Mouse (Mus musculus): ENCODE measurements at regions not wholly inside any gene's neighbourhood (a gene's known extent, or its start where the extent isn't known, plus 50 kb on each side); places are given as distances from the start of the nearest gene placed in this dataset.

DNA sequence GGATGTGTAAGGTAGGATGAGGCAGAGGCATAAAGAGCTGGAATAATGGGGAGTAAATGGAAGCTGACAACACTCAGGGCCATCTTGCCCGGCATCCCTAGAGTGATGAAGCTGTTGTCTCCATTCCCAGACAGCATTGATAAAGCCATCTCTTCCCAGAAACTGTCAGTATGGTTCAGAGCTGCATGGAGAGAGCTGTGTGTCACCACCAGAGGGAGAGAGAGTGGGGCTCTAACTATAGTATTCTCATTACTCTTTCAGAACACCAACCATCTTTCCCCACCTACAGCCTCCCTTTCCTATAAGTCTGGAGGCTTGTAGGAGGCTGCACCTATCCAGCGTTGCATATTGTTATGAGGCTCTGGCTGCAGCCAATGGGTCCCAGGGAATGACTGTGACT is 264.0 kb upstream of the Dusp10 start:
- no peak for ATAC-seq (ENCODE audit: insufficient number of reproducible peaks, insufficient read depth, low FRiP score, low read depth)
- WGBS = 53% methylated on average over 2 of the region's 2 CpGs
- Histone ChIP-seq H3K27ac (replicated peaks in 1 of 2; ENCODE audit: control insufficient read depth in 1 of 2, insufficient read depth in 1 of 2, low read depth in 2 of 2, low read length in 2 of 2) (no peak overlapping the region), H3K4me3 (ENCODE audit: control insufficient read depth in 1 of 2, insufficient read depth in 1 of 2, low read depth in 1 of 2, low read length in 2 of 2) (no peak overlapping the region), H3K4me2 (ENCODE audit: low read length) (no peak overlapping the region), H3K27me3 (ENCODE audit: control insufficient read depth, insufficient read depth, low read length) (no peaks in the 10 kb centered on the region), H3K9ac (ENCODE audit: low read length) (no peak overlapping the region), H3K36me3 (ENCODE audit: control insufficient read depth, insufficient read depth, low read length) (no peaks in the 10 kb centered on the region), H3K4me1 (ENCODE audit: control insufficient read depth in 2 of 2, insufficient read depth in 2 of 2, low read length in 2 of 2) (no peaks in the 10 kb centered on the region), H3K9me3 (ENCODE audit: control insufficient read depth, low read length) (no peaks in the 10 kb centered on the region)

- Histone ChIP-seq H3K27ac (replicated peaks in 1 of 2; ENCODE audit: control insufficient read depth in 1 of 2, insufficient read depth in 1 of 2, low read depth in 2 of 2, low read length in 2 of 2) (no peak overlapping the region), H3K4me3 (ENCODE audit: control insufficient read depth in 1 of 2, insufficient read depth in 1 of 2, low read depth in 1 of 2, low read length in 2 of 2) (no peak overlapping the region), H3K27me3 (ENCODE audit: control insufficient read depth, insufficient read depth, low read length) (0 out of 2 replicates have a peak, but pooled peaks cover 5% of the 10 kb centered on the region), H3K36me3 (ENCODE audit: control insufficient read depth, insufficient read depth, low read length) (no peaks in the 10 kb centered on the region), H3K9ac (ENCODE audit: low read length) (no peak overlapping the region), H3K4me1 (ENCODE audit: control insufficient read depth in 2 of 2, insufficient read depth in 2 of 2, low read length in 2 of 2) (no peaks in the 10 kb centered on the region), H3K4me2 (ENCODE audit: low read length) (no peak overlapping the region), H3K9me3 (ENCODE audit: control insufficient read depth, low read length) (no peaks in the 10 kb centered on the region)
- 78% methylated on average over 4 of the region's 4 CpGs for WGBS
- no peak for ATAC-seq (ENCODE audit: insufficient number of reproducible peaks, insufficient read depth, low FRiP score, low read depth)
Measured at GRCm38 (mm10) chr1:183754500-183754899, 258.6 kb upstream of the Dusp10 start.

DNA sequence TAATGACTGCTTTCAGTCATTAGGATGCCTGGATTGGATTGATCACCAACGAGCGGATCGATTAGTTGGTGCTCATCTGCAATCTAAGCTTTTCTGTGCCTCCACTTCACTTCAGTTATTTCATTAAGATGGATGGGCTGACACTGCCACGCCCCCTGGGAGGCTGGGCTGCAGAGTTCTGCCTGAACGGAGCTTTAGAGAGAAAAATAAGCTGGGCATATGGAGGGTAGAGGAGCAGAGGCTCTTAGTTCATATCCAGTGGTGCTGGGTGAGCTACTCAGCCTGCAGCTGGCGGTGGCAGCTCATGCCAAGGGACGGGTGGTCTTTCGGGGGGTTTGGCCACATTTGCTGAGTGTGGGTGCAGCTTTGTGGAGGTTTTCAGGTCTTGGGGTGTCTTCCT is 256.4 kb upstream of the Dusp10 start:
- no peak overlapping the region for H3K4me2 ChIP-seq (ENCODE audit: low read length)
- WGBS = 74% methylated on average over 8 of the region's 8 CpGs
- H3K36me3 ChIP-seq (ENCODE audit: control insufficient read depth, insufficient read depth, low read length) = no peaks in the 10 kb centered on the region
- ATAC-seq (ENCODE audit: insufficient number of reproducible peaks, insufficient read depth, low FRiP score, low read depth) = no peak
- H3K9ac ChIP-seq (ENCODE audit: low read length) = no peak overlapping the region
- H3K4me1 ChIP-seq (ENCODE audit: control insufficient read depth in 2 of 2, insufficient read depth in 2 of 2, low read length in 2 of 2) = no peaks in the 10 kb centered on the region
- H3K27me3 ChIP-seq (ENCODE audit: control insufficient read depth, insufficient read depth, low read length) = 0 out of 2 replicates have a peak, but pooled peaks cover 5% of the 10 kb centered on the region
- H3K9me3 ChIP-seq (ENCODE audit: control insufficient read depth, low read length) = no peaks in the 10 kb centered on the region
- no peak overlapping the region for H3K27ac ChIP-seq (replicated peaks in 1 of 2; ENCODE audit: control insufficient read depth in 1 of 2, insufficient read depth in 1 of 2, low read depth in 2 of 2, low read length in 2 of 2)
- H3K4me3 ChIP-seq (ENCODE audit: control insufficient read depth in 1 of 2, insufficient read depth in 1 of 2, low read depth in 1 of 2, low read length in 2 of 2) = no peak overlapping the region

DNA sequence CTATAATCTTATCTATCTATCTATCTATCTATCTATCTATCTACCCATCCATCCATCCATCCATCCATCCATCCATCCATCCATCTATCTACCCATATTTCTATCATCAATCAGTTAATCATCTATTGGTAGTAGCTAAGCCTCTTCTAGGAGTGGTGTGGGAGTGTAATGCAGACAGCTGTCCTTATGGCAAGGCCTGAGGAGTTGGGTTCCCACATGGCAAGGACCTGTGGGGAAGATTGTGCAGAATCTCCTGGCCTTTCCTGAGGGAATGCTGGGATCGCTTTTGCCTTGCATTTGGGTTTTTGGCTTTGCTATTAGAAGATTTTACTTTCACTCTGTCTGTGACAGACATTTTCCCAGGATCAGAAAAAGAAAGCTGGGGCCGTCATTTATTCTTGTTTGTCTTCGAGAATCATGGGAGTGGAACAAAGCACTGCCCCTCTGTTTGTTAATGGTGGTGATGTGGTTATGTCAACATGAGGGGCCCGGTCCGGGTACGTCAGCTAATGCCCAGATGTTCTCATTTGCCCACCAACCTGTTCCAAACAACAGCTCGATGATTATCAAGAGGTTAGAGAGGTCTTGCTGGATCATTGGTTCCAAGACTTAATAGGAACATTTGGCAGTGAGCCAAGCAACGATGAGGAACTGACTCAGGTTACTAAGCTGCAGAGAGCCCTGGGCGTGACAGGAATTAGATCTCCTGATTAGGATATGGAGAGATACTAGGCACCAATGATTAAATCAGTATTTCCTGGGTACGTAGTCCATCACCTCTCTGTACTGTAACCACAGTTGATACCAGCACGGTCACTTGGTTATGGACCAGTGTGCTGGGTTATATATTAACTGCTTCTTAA is 249.0 kb upstream of the Dusp10 start:
- ATAC-seq (ENCODE audit: insufficient number of reproducible peaks, insufficient read depth, low FRiP score, low read depth) = no peak
- H3K9me3 ChIP-seq (ENCODE audit: control insufficient read depth, low read length) = no peaks in the 10 kb centered on the region

GRCm38 (mm10) chr1:183772844-183773243 is 240.3 kb upstream of the Dusp10 start:
- H3K9ac ChIP-seq (ENCODE audit: low read length) = no peak overlapping the region
- no peak overlapping the region for H3K27ac ChIP-seq (replicated peaks in 1 of 2; ENCODE audit: control insufficient read depth in 1 of 2, insufficient read depth in 1 of 2, low read depth in 2 of 2, low read length in 2 of 2)
- peaks cover 0 to 4% of the 10 kb centered on the region in 2 experiments; a peak in 3 of 4 replicates for H3K4me1 ChIP-seq (ENCODE audit: control insufficient read depth in 2 of 2, insufficient read depth in 2 of 2, low read length in 2 of 2)
- no peaks in the 10 kb centered on the region for H3K36me3 ChIP-seq (ENCODE audit: control insufficient read depth, insufficient read depth, low read length)
- ATAC-seq (ENCODE audit: insufficient number of reproducible peaks, insufficient read depth, low FRiP score, low read depth) = no peak
- WGBS = 32% methylated on average over 6 of the region's 6 CpGs
- H3K4me2 ChIP-seq (ENCODE audit: low read length) = no peak overlapping the region
- H3K9me3 ChIP-seq (ENCODE audit: control insufficient read depth, low read length) = no peaks in the 10 kb centered on the region
- H3K4me3 ChIP-seq (ENCODE audit: control insufficient read depth in 1 of 2, insufficient read depth in 1 of 2, low read depth in 1 of 2, low read length in 2 of 2) = no peak overlapping the region
- H3K27me3 ChIP-seq (ENCODE audit: control insufficient read depth, insufficient read depth, low read length) = no peaks in the 10 kb centered on the region; the same call in 1 of the 2 replicates

More for the DNA sequence above, 249.0 kb upstream of the Dusp10 start:
- 76% methylated on average over 11 of the region's 11 CpGs for WGBS
- H3K36me3 ChIP-seq (ENCODE audit: control insufficient read depth, insufficient read depth, low read length) = no peaks in the 10 kb centered on the region
- no peak overlapping the region for H3K9ac ChIP-seq (ENCODE audit: low read length)
- H3K4me2 ChIP-seq (ENCODE audit: low read length) = no peak overlapping the region
- no peak overlapping the region for H3K4me3 ChIP-seq (ENCODE audit: control insufficient read depth in 1 of 2, insufficient read depth in 1 of 2, low read depth in 1 of 2, low read length in 2 of 2)
- H3K27me3 ChIP-seq (ENCODE audit: control insufficient read depth, insufficient read depth, low read length) = no peaks in the 10 kb centered on the region
- no peaks in the 10 kb centered on the region for H3K4me1 ChIP-seq (ENCODE audit: control insufficient read depth in 2 of 2, insufficient read depth in 2 of 2, low read length in 2 of 2)
- H3K27ac ChIP-seq (replicated peaks in 1 of 2; ENCODE audit: control insufficient read depth in 1 of 2, insufficient read depth in 1 of 2, low read depth in 2 of 2, low read length in 2 of 2) = no peak overlapping the region

- Histone ChIP-seq H3K9me3 (ENCODE audit: control insufficient read depth, low read length) (no peaks in the 10 kb centered on the region), H3K4me1 (ENCODE audit: control insufficient read depth in 2 of 2, insufficient read depth in 2 of 2, low read length in 2 of 2) (peaks cover 3 to 6% of the 10 kb centered on the region in 2 experiments; a peak in 3 of 4 replicates), H3K27me3 (ENCODE audit: control insufficient read depth, insufficient read depth, low read length) (no peaks in the 10 kb centered on the region), H3K9ac (ENCODE audit: low read length) (no peak overlapping the region), H3K36me3 (ENCODE audit: control insufficient read depth, insufficient read depth, low read length) (no peaks in the 10 kb centered on the region), H3K4me3 (ENCODE audit: control insufficient read depth in 1 of 2, insufficient read depth in 1 of 2, low read depth in 1 of 2, low read length in 2 of 2) (no peak overlapping the region), H3K4me2 (ENCODE audit: low read length) (no peak overlapping the region), H3K27ac (replicated peaks in 1 of 2; ENCODE audit: control insufficient read depth in 1 of 2, insufficient read depth in 1 of 2, low read depth in 2 of 2, low read length in 2 of 2) (no peak overlapping the region)
- ATAC-seq (ENCODE audit: insufficient number of reproducible peaks, insufficient read depth, low FRiP score, low read depth) = no peak
- WGBS = 93% methylated on average over 9 of the region's 9 CpGs
Measured at GRCm38 (mm10) chr1:183780180-183780579, 232.9 kb upstream of the Dusp10 start.

GRCm38 (mm10) chr1:183780779-183781178 is 232.3 kb upstream of the Dusp10 start:
- Histone ChIP-seq H3K9me3 (ENCODE audit: control insufficient read depth, low read length) (no peaks in the 10 kb centered on the region), H3K9ac (ENCODE audit: low read length) (no peak overlapping the region)
- ATAC-seq (ENCODE audit: insufficient number of reproducible peaks, insufficient read depth, low FRiP score, low read depth) = no peak

More at GRCm38 (mm10) chr1:183780779-183781178, 232.3 kb upstream of the Dusp10 start:
- Histone ChIP-seq H3K27me3 (ENCODE audit: control insufficient read depth, insufficient read depth, low read length) (no peaks in the 10 kb centered on the region), H3K4me1 (ENCODE audit: control insufficient read depth in 2 of 2, insufficient read depth in 2 of 2, low read length in 2 of 2) (peaks cover 3 to 6% of the 10 kb centered on the region in 2 experiments; a peak in 3 of 4 replicates), H3K27ac (replicated peaks in 1 of 2; ENCODE audit: control insufficient read depth in 1 of 2, insufficient read depth in 1 of 2, low read depth in 2 of 2, low read length in 2 of 2) (no peak overlapping the region), H3K4me2 (ENCODE audit: low read length) (no peak overlapping the region), H3K4me3 (ENCODE audit: control insufficient read depth in 1 of 2, insufficient read depth in 1 of 2, low read depth in 1 of 2, low read length in 2 of 2) (no peak overlapping the region), H3K36me3 (ENCODE audit: control insufficient read depth, insufficient read depth, low read length) (no peaks in the 10 kb centered on the region)
- WGBS = 62% methylated on average over 4 of the region's 4 CpGs

Measured in heart, embryonic 14.5 days (tissue).